Mouse (Mus musculus): ENCODE measurements around the gene Stmn1.

DNA sequence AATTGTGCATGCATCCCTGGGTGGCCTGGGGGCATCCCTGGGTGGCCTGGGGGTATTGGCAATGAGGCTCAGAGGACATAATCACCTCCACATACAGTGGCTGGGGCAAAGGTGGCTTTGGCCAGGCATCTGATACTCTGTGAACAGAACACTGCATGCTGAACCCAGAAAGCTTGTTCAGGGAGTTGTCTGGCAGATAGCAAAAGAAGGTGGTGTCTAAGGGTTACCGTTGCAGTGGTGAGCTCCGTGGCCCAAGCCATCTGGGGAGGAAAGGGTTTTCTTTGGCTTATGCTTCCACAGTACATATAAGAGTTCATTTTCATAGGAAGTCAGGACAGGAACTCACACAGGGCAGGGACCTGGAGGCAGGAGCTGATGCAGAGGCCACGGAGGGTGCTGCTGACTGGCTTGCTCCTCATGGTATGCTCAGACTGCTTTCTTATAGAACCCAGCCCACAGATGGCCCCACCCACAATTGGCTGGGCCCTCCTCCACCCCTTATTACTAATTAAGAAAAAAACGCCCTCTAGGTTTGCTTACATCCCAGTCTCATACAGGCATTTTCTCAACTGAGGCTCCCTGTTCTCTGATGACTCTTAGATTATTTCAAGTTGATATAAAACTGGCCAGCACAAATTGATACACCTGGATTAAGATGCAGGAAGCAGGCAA, 35.7 kb downstream of the Stmn1 start:
- TF ChIP-seq CTCF (IDR thresholded peaks at IDR 0.05; ENCODE audit: low read depth) (no peak), EP300 (optimal IDR thresholded peaks at IDR 0.05) (no peak)
